Mouse (Mus musculus) bone marrow, adult 2 months (tissue): ENCODE data around the gene Palm.

Experiments used
- CTCF ChIP-seq: fragments of 200-500 bp; IDR thresholded peaks from 2 replicates; pipeline ENCODE4 v1.5.1; 2011; ENCODE audit warnings: low read length, control low read depth; ENCODE audit not compliant: control insufficient read depth, insufficient read depth
- POLR2A ChIP-seq: fragments of 200-500 bp; IDR thresholded peaks from 2 replicates; pipeline ENCODE4 v1.6.1; 2011; ENCODE audit warnings: low read depth, mild to moderate bottlenecking, control low read depth, low read length, borderline replicate concordance; ENCODE audit not compliant: control insufficient read depth

DNA sequence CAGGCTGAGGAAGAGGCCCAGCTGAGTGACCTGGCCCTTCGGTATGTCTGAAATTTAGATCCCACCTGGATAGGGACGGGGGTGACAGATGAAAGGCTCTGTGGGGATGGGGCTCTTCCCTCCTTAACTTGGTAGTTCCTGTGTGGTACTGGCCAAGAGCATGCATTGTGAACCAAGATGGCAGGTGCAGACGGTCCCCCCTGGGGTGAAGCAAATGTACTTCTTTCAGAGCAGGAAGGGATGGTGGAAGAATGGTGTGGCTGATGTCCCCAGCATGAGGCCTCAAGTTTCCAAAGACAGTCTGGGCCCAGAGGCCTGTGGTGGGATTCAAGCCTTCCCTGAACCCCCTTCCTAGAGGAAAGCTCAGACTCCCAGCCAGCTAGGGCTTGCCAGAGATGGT is 37.5 kb upstream of the Palm start:
- no peak for TF ChIP-seq CTCF
- TF ChIP-seq POLR2A = no peak
